30 mouse cellular contexts compared by ENCODE assay signal in the genomic region with DNA sequence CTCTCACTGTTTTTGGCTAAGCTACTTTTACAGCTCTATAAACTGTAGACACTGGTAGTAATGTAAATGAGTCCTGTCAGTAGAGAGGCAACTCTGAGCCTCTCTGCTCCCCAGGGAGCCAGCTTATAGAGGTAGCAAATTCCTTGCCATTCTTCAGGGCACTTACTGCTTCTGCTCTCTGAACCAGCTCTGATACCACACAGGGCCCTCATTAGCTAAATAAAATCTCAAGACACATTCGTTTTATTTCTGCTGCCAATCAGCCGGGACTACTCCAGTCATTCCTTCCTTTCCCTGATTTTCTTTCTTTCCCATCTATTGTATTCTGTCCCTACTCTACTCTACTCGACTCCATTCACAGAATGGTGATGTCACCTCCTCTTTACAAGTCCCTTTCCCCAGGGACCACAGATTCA.
A peak's percentile ranks its signal among the peaks of the same experiment; 100 is the strongest.
DNase-seq lines count a peak whose midpoint lies in the region; ATAC-seq and TF ChIP-seq lines count a peak whose summit lies in the region.
"Had no signal": no experiment of that assay in that cellular context is flagged by ENCODE, and none has a peak within 500 bp of the region (broad histone marks: within the 10 kb centered on the region; RNA-seq: fewer than 3 reads in every experiment).

No protein-coding gene starts in this region.

- no peaks in the 10 kb centered on the region for H3K9me3 ChIP-seq in forebrain, embryonic 11.5 days (ENCODE audit: control insufficient read depth, low read length)
- H3K9me3 ChIP-seq in forebrain, embryonic 10.5 days = no peaks in the 10 kb centered on the region
- H3K9me3 ChIP-seq in midbrain, postnatal 0 days (ENCODE audit: low read length) = no peaks in the 10 kb centered on the region
- H3K9me3 ChIP-seq in midbrain, embryonic 15.5 days = no peaks in the 10 kb centered on the region
- H3K9me3 ChIP-seq in forebrain, embryonic 13.5 days (replicated peaks) = no peaks in the 10 kb centered on the region
- no peaks in the 10 kb centered on the region for H3K9me3 ChIP-seq in intestine, postnatal 0 days (ENCODE audit: control insufficient read depth)
- H3K9me3 ChIP-seq: embryonic facial prominence, embryonic 12.5 days; G1E; hindbrain, embryonic 10.5 days; hindbrain, embryonic 15.5 days; neural tube, embryonic 12.5 days had no signal

- ATAC-seq in forebrain, embryonic 11.5 days (replicated peaks; ENCODE audit: low FRiP score) = peak; percentile 55; the same call in 1 of the 2 replicates
- ATAC-seq in midbrain, postnatal 0 days (ENCODE audit: low FRiP score) = 0 out of 2 replicates have a peak, but pooled peaks have one; percentile 52
- ATAC-seq in midbrain, embryonic 15.5 days (replicated peaks) = no peak
- peak; percentile 50; the same call in 1 of the 2 replicates for ATAC-seq in forebrain, embryonic 13.5 days
- ATAC-seq in intestine, postnatal 0 days = no peak

- H3K4me2 ChIP-seq in forebrain, embryonic 11.5 days (ENCODE audit: low read depth, low read length, severe bottlenecking) = no peak overlapping the region
- H3K4me2 ChIP-seq in midbrain, postnatal 0 days (ENCODE audit: low read depth, low read length, poor library complexity, severe bottlenecking) = no peak overlapping the region
- no peak overlapping the region for H3K4me2 ChIP-seq in midbrain, embryonic 15.5 days
- H3K4me2 ChIP-seq in forebrain, embryonic 13.5 days = no peak overlapping the region
- no peak overlapping the region for H3K4me2 ChIP-seq in intestine, postnatal 0 days (replicated peaks; ENCODE audit: low read depth)
- H3K4me2 ChIP-seq: embryonic facial prominence, embryonic 12.5 days; hindbrain, embryonic 15.5 days; neural tube, embryonic 12.5 days had no signal

- H3K27me3 ChIP-seq in forebrain, embryonic 11.5 days (ENCODE audit: control insufficient read depth, insufficient read depth, low read length) = no peaks in the 10 kb centered on the region
- peaks cover 29% of the 10 kb centered on the region for H3K27me3 ChIP-seq in forebrain, embryonic 10.5 days (ENCODE audit: poor library complexity, severe bottlenecking)
- no peaks in the 10 kb centered on the region for H3K27me3 ChIP-seq in midbrain, postnatal 0 days (ENCODE audit: insufficient read depth, low read length)
- H3K27me3 ChIP-seq in midbrain, embryonic 15.5 days (replicated peaks) = no peaks in the 10 kb centered on the region
- no peaks in the 10 kb centered on the region for H3K27me3 ChIP-seq in forebrain, embryonic 13.5 days
- H3K27me3 ChIP-seq in intestine, postnatal 0 days (replicated peaks; ENCODE audit: control insufficient read depth, insufficient read depth, low read length) = no peaks in the 10 kb centered on the region
- H3K27me3 ChIP-seq: embryonic facial prominence, embryonic 12.5 days; hindbrain, embryonic 15.5 days; neural tube, embryonic 12.5 days had no signal

- TF ChIP-seq CTCF in midbrain, postnatal 0 days (IDR thresholded peaks at IDR 0.05) = no peak
- no peak for TF ChIP-seq CTCF in intestine, postnatal 0 days (IDR thresholded peaks at IDR 0.05; ENCODE audit: low read depth)

- no peak overlapping the region for H3K4me3 ChIP-seq in forebrain, embryonic 11.5 days (ENCODE audit: low read depth, low read length)
- no peak overlapping the region for H3K4me3 ChIP-seq in forebrain, embryonic 10.5 days
- no peak overlapping the region for H3K4me3 ChIP-seq in midbrain, postnatal 0 days (ENCODE audit: low read depth, low read length)
- no peak overlapping the region for H3K4me3 ChIP-seq in midbrain, embryonic 15.5 days
- H3K4me3 ChIP-seq in forebrain, embryonic 13.5 days = no peak overlapping the region
- no peak overlapping the region for H3K4me3 ChIP-seq in intestine, postnatal 0 days (ENCODE audit: low read depth, low read length)
- H3K4me3 ChIP-seq: embryonic facial prominence, embryonic 12.5 days; hindbrain, embryonic 10.5 days; hindbrain, embryonic 15.5 days; neural tube, embryonic 12.5 days had no signal

- 0 out of 2 replicates have a peak overlapping the region, but pooled peaks have one; percentile 39 for H3K27ac ChIP-seq in forebrain, embryonic 11.5 days (ENCODE audit: low read depth, low read length)
- H3K27ac ChIP-seq in forebrain, embryonic 10.5 days = no peak overlapping the region
- H3K27ac ChIP-seq in midbrain, postnatal 0 days (ENCODE audit: low read depth, low read length) = no peak overlapping the region
- H3K27ac ChIP-seq in midbrain, embryonic 15.5 days = no peak overlapping the region
- 0 out of 2 replicates have a peak overlapping the region, but pooled peaks have one; percentile 21 for H3K27ac ChIP-seq in forebrain, embryonic 13.5 days
- H3K27ac ChIP-seq in intestine, postnatal 0 days (ENCODE audit: low read depth, low read length) = peak overlapping the region; percentile 61
- H3K27ac ChIP-seq: embryonic facial prominence, embryonic 12.5 days; hindbrain, embryonic 10.5 days; hindbrain, embryonic 15.5 days; liver, embryonic 14.5 days; neural tube, embryonic 12.5 days; stomach, postnatal 0 days had no signal

- WGBS in forebrain, embryonic 11.5 days = 14% methylated on average over 3 of the region's 3 CpGs
- WGBS in forebrain, embryonic 10.5 days = 17% methylated on average over 3 of the region's 3 CpGs
- 12% methylated on average over 3 of the region's 3 CpGs for WGBS in midbrain, postnatal 0 days
- WGBS in midbrain, embryonic 15.5 days = 19% methylated on average over 3 of the region's 3 CpGs
- WGBS in forebrain, embryonic 13.5 days = 7% methylated on average over 3 of the region's 3 CpGs
- 46% methylated on average over 3 of the region's 3 CpGs for WGBS in intestine, postnatal 0 days

- peaks cover 2% of the 10 kb centered on the region; the same call in 1 of the 2 replicates for H3K4me1 ChIP-seq in forebrain, embryonic 11.5 days (replicated peaks; ENCODE audit: control insufficient read depth, insufficient read depth, low read length)
- peaks cover 38% of the 10 kb centered on the region for H3K4me1 ChIP-seq in forebrain, embryonic 10.5 days
- no peaks in the 10 kb centered on the region for H3K4me1 ChIP-seq in midbrain, postnatal 0 days (ENCODE audit: insufficient read depth, low read length)
- H3K4me1 ChIP-seq in midbrain, embryonic 15.5 days = peaks cover 15% of the 10 kb centered on the region
- H3K4me1 ChIP-seq in forebrain, embryonic 13.5 days = peaks cover 20% of the 10 kb centered on the region
- peaks cover 14% of the 10 kb centered on the region; the same call in 1 of the 2 replicates for H3K4me1 ChIP-seq in intestine, postnatal 0 days (replicated peaks; ENCODE audit: control insufficient read depth, insufficient read depth, low read length)
- H3K4me1 ChIP-seq: embryonic facial prominence, embryonic 12.5 days had no signal

- no peaks in the 10 kb centered on the region for H3K36me3 ChIP-seq in forebrain, embryonic 11.5 days (ENCODE audit: control insufficient read depth, insufficient read depth, low read length)
- no peaks in the 10 kb centered on the region for H3K36me3 ChIP-seq in forebrain, embryonic 10.5 days (replicated peaks)
- H3K36me3 ChIP-seq in midbrain, postnatal 0 days (ENCODE audit: insufficient read depth, low read length) = no peaks in the 10 kb centered on the region
- no peaks in the 10 kb centered on the region for H3K36me3 ChIP-seq in midbrain, embryonic 15.5 days (replicated peaks)
- no peaks in the 10 kb centered on the region for H3K36me3 ChIP-seq in forebrain, embryonic 13.5 days (ENCODE audit: poor library complexity, severe bottlenecking)
- H3K36me3 ChIP-seq in intestine, postnatal 0 days (ENCODE audit: control insufficient read depth, insufficient read depth) = no peaks in the 10 kb centered on the region
- H3K36me3 ChIP-seq: embryonic facial prominence, embryonic 12.5 days; G1E; hindbrain, embryonic 10.5 days; hindbrain, embryonic 15.5 days; neural tube, embryonic 12.5 days had no signal

- no peak for DNase-seq in forebrain, embryonic 11.5 days (ENCODE audit: low spot score)
- DNase-seq in forebrain, embryonic 10.5 days (ENCODE audit: extremely low spot score, low spot score) = no peak
- DNase-seq in midbrain, postnatal 0 days (ENCODE audit: low spot score) = no peak
- no peak for DNase-seq in adrenal gland, postnatal 4 days (ENCODE audit: low spot score in 2 of 2)
- no peak for DNase-seq in embryo, embryonic 9.5 days (ENCODE audit: extremely low spot score)
- DNase-seq: adrenal gland, adult 8-10 months; cerebellum, adult 11 months; cerebellum, adult 9-10 months; cerebellum, postnatal 36 days; gastrocnemius, postnatal 14 days; heart, postnatal 14 days; kidney, adult 9 months; kidney, postnatal 10 days; layer of hippocampus, adult 9-11 months; liver; lung, adult 2 months; lung, postnatal 14 days; right cerebral cortex, adult 18-20 months; thymus, adult 18-20 months; thymus, postnatal 4 days had no signal

- H3K9ac ChIP-seq in forebrain, embryonic 11.5 days (ENCODE audit: low read length) = no peak overlapping the region
- no peak overlapping the region for H3K9ac ChIP-seq in midbrain, postnatal 0 days (replicated peaks; ENCODE audit: low read length, poor library complexity, severe bottlenecking)
- H3K9ac ChIP-seq in midbrain, embryonic 15.5 days = no peak overlapping the region
- H3K9ac ChIP-seq in forebrain, embryonic 13.5 days = no peak overlapping the region
- H3K9ac ChIP-seq in intestine, postnatal 0 days (ENCODE audit: low read depth, low read length) = no peak overlapping the region
- H3K9ac ChIP-seq: embryonic facial prominence, embryonic 12.5 days; hindbrain, embryonic 15.5 days; liver, embryonic 14.5 days; neural tube, embryonic 12.5 days had no signal

Comparison
In these comparisons a context has a peak if more than half of its experiments do, and no peak if none do; other contexts are left out.
1. ATAC-seq: peak in forebrain, embryonic 11.5 days (single experiment), midbrain, postnatal 0 days (single experiment) and forebrain, embryonic 13.5 days (single experiment); none in midbrain, embryonic 15.5 days (single experiment) and intestine, postnatal 0 days (single experiment).
2. H3K27ac ChIP-seq: peak in forebrain, embryonic 11.5 days (single experiment), forebrain, embryonic 13.5 days (single experiment) and intestine, postnatal 0 days (single experiment); none in forebrain, embryonic 10.5 days (single experiment), midbrain, postnatal 0 days (single experiment) and midbrain, embryonic 15.5 days (single experiment).